Mouse (Mus musculus): ENCODE results near the gene Utrn.

Gene Utrn

GRCm38 (mm10) chr10:12497555-12497954 lies 371.6 kb downstream of the Utrn start:
- no peak for DNase-seq

GRCm38 (mm10) chr10:12489551-12490177 lies 379.5 kb downstream of the Utrn start:
- DNase-seq = no peak

GRCm38 (mm10) chr10:12488518-12488917 lies 380.6 kb downstream of the Utrn start:
- no peak for DNase-seq

GRCm38 (mm10) chr10:12488117-12488516 lies 381.0 kb downstream of the Utrn start:
- DNase-seq = no peak

GRCm38 (mm10) chr10:12483494-12483893 lies 385.7 kb downstream of the Utrn start:
- no peak for DNase-seq

- DNase-seq = no peak
These were observed 386.2 kb downstream of the Utrn start for GRCm38 (mm10) chr10:12482975-12483374.

- no peak for DNase-seq
These were observed 394.1 kb downstream of the Utrn start for GRCm38 (mm10) chr10:12474850-12475621.

- DNase-seq = no peak
These were observed 399.6 kb downstream of the Utrn start for GRCm38 (mm10) chr10:12469391-12470057.

GRCm38 (mm10) chr10:12467544-12467943 lies 401.6 kb downstream of the Utrn start:
- no peak for DNase-seq

GRCm38 (mm10) chr10:12460945-12461344 lies 408.2 kb downstream of the Utrn start:
- no peak for DNase-seq

- DNase-seq = no peak
These were observed 412.3 kb downstream of the Utrn start for GRCm38 (mm10) chr10:12456867-12457266.

GRCm38 (mm10) chr10:12452641-12453040 lies 416.5 kb downstream of the Utrn start:
- DNase-seq = no peak

- DNase-seq = no peak
These were observed 425.0 kb downstream of the Utrn start for GRCm38 (mm10) chr10:12444122-12444521.

GRCm38 (mm10) chr10:12433161-12433560 lies 436.0 kb downstream of the Utrn start:
- DNase-seq = no peak

- no peak for DNase-seq
These were observed 438.8 kb downstream of the Utrn start for GRCm38 (mm10) chr10:12430399-12430798.

GRCm38 (mm10) chr10:12426866-12427265 lies 442.3 kb downstream of the Utrn start:
- DNase-seq = no peak

- DNase-seq = no peak
These were observed 444.2 kb downstream of the Utrn start for GRCm38 (mm10) chr10:12424944-12425343.

GRCm38 (mm10) chr10:12423994-12424725 lies 445.0 kb downstream of the Utrn start:
- DNase-seq = no peak

- no peak for DNase-seq
These were observed 454.2 kb downstream of the Utrn start for GRCm38 (mm10) chr10:12414967-12415366.

- no peak for DNase-seq
These were observed 462.6 kb downstream of the Utrn start for GRCm38 (mm10) chr10:12406338-12407110.

- no peak for DNase-seq
These were observed 469.7 kb downstream of the Utrn start for GRCm38 (mm10) chr10:12399450-12399849.

- DNase-seq = no peak
These were observed 489.0 kb downstream of the Utrn start for GRCm38 (mm10) chr10:12380139-12380538.
